Mouse (Mus musculus) ovary, postnatal 36 days (tissue): ENCODE data around the gene Qk.
A peak's percentile ranks its signal among the peaks of the same experiment; 100 is the strongest.

Source experiments
- DNase-seq: peaks from one replicate; pipeline ENCODE4 v3.0.0; 2022; ENCODE audit warnings: low spot score, mixed read lengths

Gene Qk

DNA sequence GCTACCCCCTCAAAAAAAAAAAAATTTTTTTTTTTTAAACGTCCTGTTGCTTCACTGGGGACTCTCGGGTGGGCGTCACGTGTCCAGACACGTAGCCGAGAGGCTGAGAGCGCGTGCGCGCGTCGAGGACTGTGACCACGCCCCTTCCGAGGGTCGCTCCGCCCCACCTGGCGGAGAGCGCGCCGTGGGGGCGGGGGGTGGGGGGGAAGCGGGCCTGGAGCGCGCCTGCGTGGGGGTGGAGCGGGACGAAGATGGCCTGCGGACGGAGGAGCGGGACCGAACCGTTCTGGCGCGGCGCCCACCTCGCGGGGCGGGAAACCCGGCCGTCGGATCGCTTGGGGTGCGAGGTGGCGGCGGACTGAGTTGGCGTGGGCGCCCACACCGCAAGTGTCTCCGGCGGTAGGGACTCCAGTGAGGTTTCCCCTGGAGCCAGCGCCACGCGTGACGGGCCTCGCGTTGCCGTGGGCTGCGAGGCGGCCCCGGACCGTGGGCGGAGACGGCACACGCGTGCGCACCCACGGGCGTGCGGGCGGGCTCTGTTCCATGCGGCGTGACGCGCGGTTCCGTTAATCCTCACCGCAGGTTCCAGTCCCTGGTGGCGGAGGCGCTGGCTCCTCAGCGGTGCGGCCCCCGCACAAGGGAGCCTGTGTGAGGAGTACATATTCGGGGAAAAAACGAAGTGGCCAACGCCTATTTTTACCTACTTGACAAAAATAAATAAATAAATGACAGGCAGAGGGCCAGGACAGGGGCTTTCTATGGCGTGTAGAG lies at the start of gene Qk:
Gene Qk (minus strand): TSS at position 170 of the 771 bp plus-strand sequence.
- DNase-seq, result peak; percentile 96

DNA sequence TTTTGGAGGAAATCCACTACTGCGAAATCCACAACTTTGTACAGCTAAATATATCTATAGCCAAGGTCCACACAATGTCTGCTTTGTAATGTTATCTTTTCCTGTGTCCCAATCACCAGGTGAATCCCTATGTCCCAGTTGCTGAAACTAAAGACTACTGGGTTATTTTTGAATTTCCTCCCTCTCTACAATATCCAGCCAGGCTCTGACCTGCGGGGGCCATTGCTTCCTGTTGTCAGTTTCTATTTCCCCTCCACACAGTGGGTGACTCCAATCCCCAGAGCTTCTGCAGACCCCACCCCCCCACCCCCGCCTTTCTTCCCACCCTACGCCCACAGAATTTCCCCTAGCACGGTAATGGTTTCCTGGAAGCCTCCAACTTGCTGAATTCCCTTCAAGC lies 47.4 kb upstream of the Qk start:
- no peak for DNase-seq

GRCm38 (mm10) chr17:10366577-10366976 lies 46.9 kb upstream of the Qk start:
- no peak for DNase-seq

DNA sequence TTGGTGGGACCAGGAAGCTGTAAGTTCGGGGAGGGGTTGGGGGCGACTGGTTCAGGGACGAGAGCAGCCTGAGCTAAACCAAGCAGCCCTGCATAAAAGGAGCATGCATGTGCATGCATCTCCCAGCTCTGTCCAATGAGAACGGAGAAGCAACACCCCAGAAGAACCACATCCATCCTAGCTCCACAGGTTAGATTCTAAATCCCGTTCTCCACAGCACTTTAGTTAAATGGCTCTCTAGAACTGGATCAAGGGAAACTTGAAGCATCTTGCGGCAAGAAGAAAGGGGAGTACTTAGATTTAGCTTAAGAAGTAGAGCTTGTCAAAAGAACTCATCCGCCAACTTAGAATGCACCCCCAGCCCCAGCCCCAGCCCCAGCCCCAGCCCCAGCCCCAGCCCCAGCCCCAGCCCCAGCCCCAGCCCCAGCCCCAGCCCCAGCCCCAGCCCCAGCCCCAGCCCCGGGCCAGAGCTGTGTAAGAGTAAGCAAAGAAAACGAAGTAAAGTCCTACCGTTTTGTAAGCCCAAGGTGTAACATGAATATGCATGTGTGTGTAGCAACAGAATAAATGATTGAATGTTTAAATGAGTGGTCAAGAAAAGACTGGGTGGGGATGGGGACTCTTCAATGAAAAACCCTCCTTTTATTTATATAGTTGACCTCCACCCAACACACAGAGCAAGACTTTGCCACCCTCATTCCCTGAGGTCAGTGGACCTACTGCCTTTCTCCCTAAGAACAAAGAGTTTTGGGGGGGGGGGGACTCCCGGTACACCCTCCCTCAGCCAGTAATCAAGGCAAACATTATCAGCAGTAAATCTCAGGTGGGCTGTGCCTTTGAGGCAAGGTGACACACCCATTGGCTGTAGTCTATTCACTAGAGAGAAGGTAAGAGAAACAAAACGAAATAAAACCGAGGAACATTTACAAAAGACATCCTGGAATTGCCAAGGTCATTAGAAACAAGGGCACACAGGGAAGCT lies 46.1 kb upstream of the Qk start:
- DNase-seq, result no peak

DNA sequence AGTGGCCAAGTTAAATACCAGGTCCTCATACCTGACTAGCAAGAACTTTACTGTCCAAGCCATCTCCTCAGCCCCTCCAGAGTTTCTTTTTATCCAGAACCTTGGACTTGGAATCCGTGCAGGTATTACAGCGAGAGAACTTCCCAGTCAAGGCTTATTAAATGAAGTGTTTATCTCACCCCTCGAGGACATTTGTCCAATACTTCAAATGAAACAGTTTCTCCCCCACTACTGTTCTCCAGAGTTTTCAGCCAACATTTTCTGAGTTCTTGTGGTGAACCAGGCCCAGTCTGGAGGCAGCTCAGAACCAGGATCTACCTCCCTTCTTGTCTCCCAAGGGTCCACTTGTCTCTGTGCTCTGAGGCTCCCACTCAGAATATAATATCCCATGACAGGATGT lies 43.5 kb upstream of the Qk start:
- no peak for DNase-seq

- DNase-seq, result no peak
These were observed 42.2 kb upstream of the Qk start for GRCm38 (mm10) chr17:10361882-10362291.

- DNase-seq, result no peak
These were observed 41.1 kb upstream of the Qk start for GRCm38 (mm10) chr17:10360738-10361137.

GRCm38 (mm10) chr17:10359466-10359865 lies 39.8 kb upstream of the Qk start:
- no peak for DNase-seq

DNA sequence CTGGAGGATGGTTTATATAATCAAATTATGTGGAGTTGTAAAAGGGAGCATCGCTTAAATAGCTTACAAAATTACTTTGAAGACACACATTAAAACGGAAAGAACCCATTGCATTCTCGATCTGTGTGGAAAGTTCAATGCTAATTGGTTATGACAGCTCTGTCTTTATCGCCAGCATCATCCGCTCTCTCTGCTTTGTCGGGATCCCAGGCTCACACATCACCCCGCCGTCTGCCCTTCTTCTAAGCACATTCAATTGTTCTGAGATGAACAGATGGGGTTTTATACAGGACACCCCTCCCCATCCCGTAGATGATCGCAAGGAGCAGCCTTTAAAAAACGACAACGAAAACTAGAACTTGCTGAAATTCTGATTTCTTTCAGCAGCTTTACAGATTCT lies 37.7 kb upstream of the Qk start:
- DNase-seq, result no peak

DNA sequence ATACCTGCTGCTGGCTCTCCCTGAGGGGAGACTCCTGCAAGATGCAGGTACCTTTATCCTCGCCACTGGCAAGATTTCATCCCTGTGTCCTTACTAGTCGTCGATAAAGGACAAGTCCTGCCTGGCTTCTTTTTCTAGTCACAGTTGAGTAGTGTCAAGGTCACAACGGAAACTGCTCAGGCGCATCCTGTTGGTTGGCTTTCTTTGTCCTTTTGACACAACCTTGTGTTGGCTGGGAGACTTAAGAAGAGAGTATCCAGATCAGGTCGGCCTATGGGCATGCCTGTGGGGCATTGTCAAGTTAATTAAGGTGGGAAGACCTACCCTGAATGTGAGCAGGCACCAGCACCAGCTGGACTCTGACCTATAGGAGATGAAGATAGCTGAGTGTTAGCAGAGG lies 36.6 kb upstream of the Qk start:
- no peak for DNase-seq

GRCm38 (mm10) chr17:10355746-10356145 lies 36.1 kb upstream of the Qk start:
- no peak for DNase-seq

DNA sequence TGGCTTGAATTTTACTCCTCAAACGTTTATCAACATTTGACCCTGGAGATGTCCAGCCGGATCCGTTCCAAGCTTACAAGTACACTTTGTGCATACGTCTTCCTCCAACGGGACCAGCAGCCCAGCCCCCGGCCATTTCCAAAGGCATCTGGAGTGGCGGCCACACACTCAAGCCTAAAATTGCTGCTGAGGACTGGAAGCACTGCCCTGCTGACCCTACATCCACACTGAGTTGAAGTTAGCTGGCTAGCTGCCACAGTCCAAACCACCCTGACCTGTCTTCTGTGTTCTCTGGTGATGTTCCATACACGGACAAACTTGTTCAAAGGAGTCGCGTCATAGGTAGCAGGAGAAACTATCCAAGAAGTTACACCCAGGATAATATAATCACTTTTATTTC lies 18.6 kb upstream of the Qk start:
- DNase-seq, result no peak

DNA sequence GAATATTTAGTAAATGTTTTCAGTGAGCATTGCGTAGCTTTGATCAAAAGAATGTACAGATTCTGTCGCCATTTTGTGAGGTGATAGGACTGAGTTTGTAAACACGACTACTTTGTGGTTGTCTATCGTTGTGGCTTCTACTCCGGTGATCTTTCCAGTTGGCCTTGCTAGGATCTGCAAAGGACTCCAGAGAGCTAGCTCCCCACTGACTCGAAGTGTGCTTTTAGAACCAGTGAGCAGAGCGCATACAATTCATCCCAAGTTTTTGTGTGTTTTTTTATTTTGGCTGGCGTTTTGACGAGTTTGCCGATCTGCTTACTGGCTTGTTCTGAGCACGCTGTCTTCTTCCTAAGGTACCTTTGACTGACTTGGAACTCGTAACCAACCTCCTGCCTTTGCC lies 16.9 kb upstream of the Qk start:
- no peak for DNase-seq

- peak; percentile 46 for DNase-seq
These were observed 16.3 kb upstream of the Qk start for GRCm38 (mm10) chr17:10335809-10336499.

DNA sequence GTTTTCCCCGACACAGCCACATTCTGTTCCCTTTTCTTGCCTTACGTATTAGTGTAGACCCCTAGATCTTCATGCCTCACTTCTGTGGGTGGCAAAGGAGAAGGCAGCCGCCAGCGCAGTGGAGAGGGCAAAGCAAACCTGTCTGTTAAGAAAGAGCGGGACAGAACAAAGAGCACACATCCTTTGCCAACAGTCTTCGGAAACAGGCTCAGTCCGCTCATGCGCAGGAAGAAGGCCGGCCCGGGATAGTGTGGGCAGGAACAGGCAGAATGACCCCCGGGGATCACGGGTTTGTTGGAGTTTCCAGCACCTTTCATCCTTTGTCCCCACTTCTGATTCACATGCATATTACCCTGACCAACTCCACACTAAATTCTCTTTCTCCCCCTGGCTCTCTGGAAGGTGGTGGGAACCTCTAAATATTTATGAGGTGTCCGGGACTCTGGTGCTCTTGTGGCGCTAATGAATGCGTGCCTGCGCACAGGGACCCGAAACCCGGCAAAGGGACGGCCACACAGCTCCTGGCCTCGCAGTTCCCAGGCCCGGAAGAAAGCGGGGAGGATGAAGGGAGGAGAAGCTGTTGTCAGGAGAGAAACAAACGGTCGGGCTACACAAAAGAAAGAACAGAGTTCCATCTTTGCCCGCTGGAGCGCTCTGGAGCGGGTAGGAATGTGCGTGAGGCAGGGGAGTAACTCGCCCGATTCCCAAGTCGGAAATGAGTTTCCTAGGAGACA lies 15.5 kb upstream of the Qk start:
- DNase-seq, result peak; percentile 73

GRCm38 (mm10) chr17:10334481-10334880 lies 14.8 kb upstream of the Qk start:
- no peak for DNase-seq

DNA sequence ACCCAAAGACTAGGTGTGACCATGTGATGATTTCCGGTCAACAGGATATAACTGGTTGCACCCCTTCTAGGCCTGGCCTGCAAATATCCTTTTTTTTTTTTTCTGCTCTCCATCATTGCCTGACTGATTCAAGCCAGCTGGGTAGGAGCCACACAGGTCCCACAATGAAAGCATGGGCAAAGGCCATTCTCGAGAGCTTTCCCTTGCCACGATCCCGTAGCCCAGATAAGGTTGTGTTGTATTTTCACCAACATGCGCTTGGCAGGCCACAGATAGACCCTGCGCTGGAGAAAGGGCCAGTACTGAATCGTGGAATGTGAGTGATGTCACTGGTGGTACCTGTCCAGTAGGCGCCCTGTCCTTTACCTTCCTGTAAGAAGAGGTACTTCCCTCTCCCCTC lies 13.7 kb upstream of the Qk start:
- no peak for DNase-seq

GRCm38 (mm10) chr17:10332127-10332526 lies 12.5 kb upstream of the Qk start:
- no peak for DNase-seq

DNA sequence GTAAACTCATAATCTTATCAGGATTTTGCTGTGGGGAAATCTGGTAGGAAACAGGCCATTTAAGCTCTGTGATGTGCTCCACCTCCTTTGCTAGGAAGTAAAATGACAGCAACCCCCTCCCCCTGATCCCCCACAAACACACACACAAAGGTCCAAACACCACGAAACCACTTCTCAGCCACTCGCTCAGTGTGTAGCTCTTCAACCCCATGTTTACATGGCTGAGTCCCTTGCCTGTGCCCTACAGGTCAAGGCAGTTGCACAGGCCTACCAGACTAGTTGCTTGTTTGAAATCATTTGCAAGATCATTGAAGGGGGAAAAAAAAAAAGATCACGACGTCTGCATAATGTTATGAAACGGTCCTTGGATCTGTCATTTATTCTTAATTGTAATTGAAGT lies 9.8 kb upstream of the Qk start:
- DNase-seq, result no peak

DNA sequence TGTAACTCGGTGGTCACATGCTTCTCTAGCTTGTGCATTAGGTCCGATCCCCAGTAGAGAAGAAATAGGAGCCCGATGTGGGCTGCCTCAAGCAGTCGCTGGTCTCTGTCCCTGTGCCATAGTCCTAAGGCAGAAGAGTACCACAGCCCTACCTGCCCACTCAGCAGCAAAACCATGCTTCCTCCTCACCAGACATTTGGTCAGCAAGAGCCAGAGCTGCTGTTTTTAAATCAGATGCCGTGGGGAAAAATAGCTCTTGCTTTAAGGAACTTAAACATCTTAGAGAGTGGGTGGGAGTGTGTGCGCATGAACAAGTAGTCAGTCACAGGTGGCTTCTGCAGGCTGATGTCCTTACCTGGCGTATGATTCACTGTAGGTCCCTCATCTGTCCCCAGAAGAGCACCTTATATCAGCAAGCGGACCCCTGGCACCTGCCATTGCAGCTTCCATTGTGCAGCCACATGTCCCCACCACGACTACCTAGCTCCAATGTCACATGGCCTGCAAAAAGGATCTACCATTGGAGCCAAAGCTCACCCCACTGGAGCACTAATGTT lies 9.0 kb upstream of the Qk start:
- no peak for DNase-seq

- DNase-seq, result no peak
These were observed 8.0 kb upstream of the Qk start for GRCm38 (mm10) chr17:10327584-10328210.
